Mouse (Mus musculus) monocyte, adult 5-6 weeks (primary cell): ENCODE data around the gene Slc35e3. TPM values are rescaled to one million over a fixed set of nuclear protein-coding genes. Genes with fewer than 3 reads are reported as not detected.
"Not testable (repeated sequence)": the region's sequence is repeated elsewhere in the genome, so short reads cannot be mapped to it uniquely, and the experiment has no call there.

Experiments
- ATAC-seq: fragments of 153-309, 156-312 bp; replicated peaks from 2 replicates; pipeline ENCODE4 v1.8.0; 2017; ENCODE audit warnings: mild to moderate bottlenecking; ENCODE audit not compliant: low TSS enrichment, insufficient number of reproducible peaks, severe bottlenecking, poor library complexity, low FRiP score
- total RNA-seq: library from RNA; stranded (forward); fragments of 200-1000, 200-491, 200-594 nt; gene quantifications from 3 replicates; pipeline ENCODE4 v1.2.3, GENCODE M21; 2017

Slc35e3 gene
- total RNA-seq, 1 experiment from 2014 or later: 20.0 TPM

- peak; percentile 50; the same call in 1 of the 2 replicates for ATAC-seq
These were observed 36.1 kb downstream of the Slc35e3 start for GRCm38 (mm10) chr10:117709930-117710603.

GRCm38 (mm10) chr10:117709326-117709830 is 36.8 kb downstream of the Slc35e3 start:
- ATAC-seq: no peak

GRCm38 (mm10) chr10:117708856-117709255 is 37.3 kb downstream of the Slc35e3 start:
- ATAC-seq: no peak

GRCm38 (mm10) chr10:117708376-117708775 is 37.8 kb downstream of the Slc35e3 start:
- ATAC-seq: no peak

- no peak for ATAC-seq
These were observed 38.9 kb downstream of the Slc35e3 start for GRCm38 (mm10) chr10:117707114-117707838.

- no peak for ATAC-seq
These were observed 39.7 kb downstream of the Slc35e3 start for GRCm38 (mm10) chr10:117706440-117706839.

- ATAC-seq: no peak
These were observed 40.4 kb downstream of the Slc35e3 start for GRCm38 (mm10) chr10:117705806-117706205.

GRCm38 (mm10) chr10:117704964-117705335 is 41.2 kb downstream of the Slc35e3 start:
- no peak for ATAC-seq

- not testable (repeated sequence) for ATAC-seq
These were observed 41.7 kb downstream of the Slc35e3 start for GRCm38 (mm10) chr10:117704314-117704963.

- ATAC-seq: no peak
These were observed 42.7 kb downstream of the Slc35e3 start for GRCm38 (mm10) chr10:117703506-117703905.

GRCm38 (mm10) chr10:117702024-117702833 is 43.9 kb downstream of the Slc35e3 start:
- ATAC-seq: no peak

GRCm38 (mm10) chr10:117701034-117701829 is 44.9 kb downstream of the Slc35e3 start:
- ATAC-seq: no peak

GRCm38 (mm10) chr10:117700450-117700849 is 45.7 kb downstream of the Slc35e3 start:
- ATAC-seq: no peak

GRCm38 (mm10) chr10:117699914-117700313 is 46.3 kb downstream of the Slc35e3 start:
- ATAC-seq: no peak

GRCm38 (mm10) chr10:117698313-117699138 is 47.6 kb downstream of the Slc35e3 start:
- no peak for ATAC-seq

- no peak for ATAC-seq
These were observed 48.5 kb downstream of the Slc35e3 start for GRCm38 (mm10) chr10:117697561-117698115.
